Comparison of ENCODE assay signal across 14 mouse cellular contexts in genomic region chr17:27329791-27330190, GRCm38 (mm10).
DNase-seq lines count a peak whose midpoint lies in the region; ATAC-seq and TF ChIP-seq lines count a peak whose summit lies in the region.
"Had no signal": no experiment of that assay in that cellular context is flagged by ENCODE, and none has a peak within 500 bp of the region (broad histone marks: within the 10 kb centered on the region; RNA-seq: fewer than 3 reads in every experiment).

No protein-coding gene starts in this region.

- no peaks in the 10 kb centered on the region for H3K9me3 ChIP-seq in forebrain, embryonic 14.5 days (replicated peaks; ENCODE audit: control insufficient read depth, low read length)
- no peaks in the 10 kb centered on the region for H3K9me3 ChIP-seq in forebrain, embryonic 12.5 days
- no peaks in the 10 kb centered on the region for H3K9me3 ChIP-seq in limb, embryonic 14.5 days (ENCODE audit: control insufficient read depth, low read length)
- no peaks in the 10 kb centered on the region for H3K9me3 ChIP-seq in limb, embryonic 10.5 days (replicated peaks)
- H3K9me3 ChIP-seq in embryonic facial prominence, embryonic 14.5 days (ENCODE audit: control insufficient read depth, low read length): no peaks in the 10 kb centered on the region
- H3K9me3 ChIP-seq: intestine, embryonic 15.5 days had no signal

- H3K4me3 ChIP-seq in forebrain, embryonic 14.5 days (ENCODE audit: low read depth, low read length): no peak overlapping the region
- no peak overlapping the region for H3K4me3 ChIP-seq in forebrain, embryonic 12.5 days (replicated peaks)
- H3K4me3 ChIP-seq in limb, embryonic 14.5 days (replicated peaks; ENCODE audit: low read length): no peak overlapping the region
- no peak overlapping the region for H3K4me3 ChIP-seq in limb, embryonic 10.5 days
- H3K4me3 ChIP-seq in embryonic facial prominence, embryonic 14.5 days (ENCODE audit: low read depth, low read length): no peak overlapping the region
- H3K4me3 ChIP-seq: intestine, embryonic 15.5 days had no signal

- H3K27ac ChIP-seq in forebrain, embryonic 14.5 days (ENCODE audit: low read depth, low read length): no peak overlapping the region
- no peak overlapping the region for H3K27ac ChIP-seq in forebrain, embryonic 12.5 days
- no peak overlapping the region for H3K27ac ChIP-seq in limb, embryonic 14.5 days (replicated peaks; ENCODE audit: low read depth, low read length)
- no peak overlapping the region for H3K27ac ChIP-seq in limb, embryonic 10.5 days
- H3K27ac ChIP-seq in embryonic facial prominence, embryonic 14.5 days (replicated peaks; ENCODE audit: low read depth, low read length): no peak overlapping the region
- H3K27ac ChIP-seq: intestine, embryonic 15.5 days; liver, embryonic 14.5 days had no signal

- H3K4me2 ChIP-seq in forebrain, embryonic 14.5 days (ENCODE audit: low read length): no peak overlapping the region
- H3K4me2 ChIP-seq in forebrain, embryonic 12.5 days: no peak overlapping the region
- no peak overlapping the region for H3K4me2 ChIP-seq in limb, embryonic 14.5 days (replicated peaks; ENCODE audit: low read depth, low read length, severe bottlenecking)
- no peak overlapping the region for H3K4me2 ChIP-seq in embryonic facial prominence, embryonic 14.5 days (ENCODE audit: low read depth, low read length)
- H3K4me2 ChIP-seq: intestine, embryonic 15.5 days had no signal

- peak; percentile 36 for DNase-seq in forebrain, embryonic 14.5 days (ENCODE audit: low spot score)
- peak; percentile 14 for DNase-seq in limb, embryonic 14.5 days (ENCODE audit: low spot score)
- DNase-seq in limb, embryonic 10.5 days (ENCODE audit: low spot score): no peak
- DNase-seq in A20 (ENCODE audit: low read depth, low spot score): peak; percentile 54
- DNase-seq in embryonic facial prominence, embryonic 14.5 days (ENCODE audit: low spot score): peak; percentile 54
- no peak for DNase-seq in thymus, postnatal 25 days
- DNase-seq in thymus, postnatal 0 days (ENCODE audit: low spot score): no peak
- DNase-seq: cerebellum, postnatal 36 days; forebrain, postnatal 0 days; heart, adult 18-20 months had no signal

- 63% methylated on average over 6 of the region's 6 CpGs for WGBS in forebrain, embryonic 14.5 days
- WGBS in forebrain, embryonic 12.5 days: 63% methylated on average over 6 of the region's 6 CpGs
- WGBS in limb, embryonic 14.5 days: 45% methylated on average over 6 of the region's 6 CpGs
- WGBS in limb, embryonic 10.5 days: 65% methylated on average over 6 of the region's 6 CpGs
- WGBS in embryonic facial prominence, embryonic 14.5 days: 37% methylated on average over 6 of the region's 6 CpGs

- H3K27me3 ChIP-seq in forebrain, embryonic 14.5 days (replicated peaks; ENCODE audit: control insufficient read depth, insufficient read depth, low read length): 0 out of 2 replicates have a peak, but pooled peaks cover 7% of the 10 kb centered on the region
- peaks cover 25% of the 10 kb centered on the region; the same call in 1 of the 2 replicates for H3K27me3 ChIP-seq in forebrain, embryonic 12.5 days
- peaks cover 16% of the 10 kb centered on the region; the same call in 1 of the 2 replicates for H3K27me3 ChIP-seq in limb, embryonic 14.5 days (ENCODE audit: control insufficient read depth, insufficient read depth, low read length)
- peaks cover 43% of the 10 kb centered on the region for H3K27me3 ChIP-seq in limb, embryonic 10.5 days (ENCODE audit: low read depth, poor library complexity, severe bottlenecking)
- H3K27me3 ChIP-seq in embryonic facial prominence, embryonic 14.5 days (replicated peaks; ENCODE audit: control insufficient read depth, insufficient read depth, low read length): peaks cover 9% of the 10 kb centered on the region; the same call in 1 of the 2 replicates

- H3K4me1 ChIP-seq in forebrain, embryonic 14.5 days (ENCODE audit: control insufficient read depth, insufficient read depth, low read length): peaks cover 2% of the 10 kb centered on the region; the same call in 1 of the 2 replicates
- H3K4me1 ChIP-seq in forebrain, embryonic 12.5 days: peaks cover 12% of the 10 kb centered on the region
- H3K4me1 ChIP-seq in limb, embryonic 14.5 days (ENCODE audit: control insufficient read depth, insufficient read depth, low read length): peaks cover 7% of the 10 kb centered on the region
- H3K4me1 ChIP-seq in limb, embryonic 10.5 days: peaks cover 17% of the 10 kb centered on the region
- no peaks in the 10 kb centered on the region for H3K4me1 ChIP-seq in embryonic facial prominence, embryonic 14.5 days (ENCODE audit: control insufficient read depth, insufficient read depth, low read length)

- no peak overlapping the region for H3K9ac ChIP-seq in forebrain, embryonic 14.5 days (ENCODE audit: low read length)
- H3K9ac ChIP-seq in forebrain, embryonic 12.5 days: no peak overlapping the region
- no peak overlapping the region for H3K9ac ChIP-seq in limb, embryonic 14.5 days (ENCODE audit: low read depth, low read length, severe bottlenecking)
- H3K9ac ChIP-seq in embryonic facial prominence, embryonic 14.5 days (ENCODE audit: low read depth, low read length): no peak overlapping the region
- H3K9ac ChIP-seq: forebrain, postnatal 0 days; intestine, embryonic 15.5 days; liver, embryonic 14.5 days had no signal

- no peak for ATAC-seq in forebrain, embryonic 14.5 days
- ATAC-seq in forebrain, embryonic 12.5 days (ENCODE audit: low FRiP score): no peak
- no peak for ATAC-seq in limb, embryonic 14.5 days (ENCODE audit: low FRiP score, low read depth)
- ATAC-seq in embryonic facial prominence, embryonic 14.5 days (ENCODE audit: low read depth): 0 out of 2 replicates have a peak, but pooled peaks have one; percentile 20
- ATAC-seq: activated CD4-positive, CD25-positive, alpha-beta regulatory T cell, adult 4 months; forebrain, postnatal 0 days had no signal

- H3K36me3 ChIP-seq in forebrain, embryonic 14.5 days (ENCODE audit: control insufficient read depth, insufficient read depth, low read length): no peaks in the 10 kb centered on the region
- H3K36me3 ChIP-seq in forebrain, embryonic 12.5 days (replicated peaks): no peaks in the 10 kb centered on the region
- H3K36me3 ChIP-seq in limb, embryonic 14.5 days (ENCODE audit: control insufficient read depth, insufficient read depth, low read length): no peaks in the 10 kb centered on the region
- H3K36me3 ChIP-seq in limb, embryonic 10.5 days: no peaks in the 10 kb centered on the region
- H3K36me3 ChIP-seq in embryonic facial prominence, embryonic 14.5 days (ENCODE audit: control insufficient read depth, insufficient read depth, low read length): no peaks in the 10 kb centered on the region
- H3K36me3 ChIP-seq: intestine, embryonic 15.5 days had no signal

- no peak for TF ChIP-seq POLR2A in limb, embryonic 14.5 days (IDR thresholded peaks at IDR 0.05; ENCODE audit: borderline replicate concordance, extremely low read depth, insufficient read depth, insufficient read length)

Comparison
In these comparisons a context has a peak if more than half of its experiments do, and no peak if none do; other contexts are left out.
1. DNase-seq: peak in forebrain, embryonic 14.5 days (single experiment), limb, embryonic 14.5 days (single experiment), A20 (single experiment) and embryonic facial prominence, embryonic 14.5 days (single experiment); none in limb, embryonic 10.5 days (single experiment), thymus, postnatal 25 days (single experiment) and thymus, postnatal 0 days (single experiment).